Mouse (Mus musculus) frontal cortex, postnatal 25 days (tissue): ENCODE measurements around the gene Ppm1l.
"Not testable (repeated sequence)": the region's sequence is repeated elsewhere in the genome, so short reads cannot be mapped to it uniquely, and the experiment has no call there.

Source experiments
- DNase-seq, 2 experiments: peaks; one replicate each; pipeline ENCODE4 v3.0.0; 2022; ENCODE audit warnings: low spot score in 2 of 2

Ppm1l gene

DNA sequence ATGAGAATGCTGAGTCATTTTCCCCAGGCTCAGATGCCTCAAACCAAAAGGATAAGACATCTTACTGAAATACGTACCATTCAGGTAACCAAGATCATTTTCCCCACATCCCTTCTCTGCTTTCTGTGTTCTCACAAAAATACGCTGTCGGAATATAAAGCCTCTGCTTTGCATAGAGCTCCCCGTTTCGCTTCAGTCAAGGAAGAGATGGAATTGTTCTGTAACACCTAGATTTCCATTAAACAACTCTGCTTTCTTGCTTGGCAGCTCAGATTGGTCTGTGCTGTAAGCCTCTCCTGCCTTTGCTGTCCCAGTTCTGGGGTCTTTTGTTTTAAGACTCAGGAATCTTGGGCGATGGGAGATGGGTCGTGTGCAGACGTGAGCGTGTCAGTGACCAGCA is 51.3 kb downstream of the Ppm1l start:
- DNase-seq = no peak

DNA sequence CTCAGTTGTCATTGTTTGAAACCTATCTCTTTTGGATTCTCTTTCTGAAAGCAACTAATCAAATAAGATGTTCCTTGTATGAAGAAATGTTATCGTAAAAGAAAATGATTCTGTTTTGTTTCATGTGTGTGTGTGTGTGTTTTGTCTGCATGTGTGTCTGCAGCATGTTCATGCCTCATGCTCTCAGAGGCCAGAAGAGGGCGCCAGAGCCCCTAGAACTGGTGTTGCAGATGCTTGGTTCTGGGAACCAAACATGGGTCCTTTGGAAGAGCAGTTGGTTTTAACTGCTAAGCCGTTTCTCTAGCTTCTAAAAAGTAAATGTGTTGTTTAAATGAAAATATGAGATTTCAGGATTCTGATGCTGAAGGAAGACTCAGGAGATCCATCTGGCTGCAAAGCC is 56.1 kb downstream of the Ppm1l start:
- DNase-seq = no peak

DNA sequence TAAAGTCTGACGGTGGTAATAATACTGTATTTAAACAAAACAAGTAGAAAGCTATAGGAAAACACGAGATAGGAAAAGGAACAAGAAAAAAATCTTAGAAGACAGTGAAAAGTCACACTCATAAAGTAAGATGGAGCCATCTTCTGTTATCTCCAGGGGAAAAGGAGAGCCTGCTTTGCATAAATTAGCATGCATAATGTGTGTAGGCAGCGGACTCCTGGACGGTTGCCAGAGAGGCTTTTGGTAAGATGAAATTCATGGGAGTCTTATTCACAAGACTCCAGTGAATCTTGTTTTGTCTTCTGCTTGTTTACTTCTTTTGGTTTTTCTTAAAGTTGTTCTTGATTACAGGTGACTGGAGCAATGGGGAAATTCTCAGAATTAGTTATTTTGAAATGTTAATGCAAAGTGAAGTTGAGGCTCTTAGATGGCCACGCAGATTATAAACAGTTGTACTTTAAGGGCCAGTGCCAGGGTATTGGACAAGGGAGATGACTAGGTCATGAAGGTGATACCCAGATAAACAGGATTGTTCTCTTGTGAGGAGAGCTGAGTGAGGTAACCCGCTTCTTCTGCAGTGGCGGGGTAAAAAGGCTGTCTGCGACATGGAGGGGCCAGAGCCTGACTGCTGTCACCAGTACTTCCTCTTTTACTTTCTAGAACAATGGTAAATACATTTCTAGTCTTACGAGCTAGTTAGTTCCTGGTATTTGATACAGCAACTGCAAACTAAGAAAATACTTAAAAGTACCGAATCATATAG is 57.1 kb downstream of the Ppm1l start:
- peak; percentile 49 to 65 for DNase-seq

DNA sequence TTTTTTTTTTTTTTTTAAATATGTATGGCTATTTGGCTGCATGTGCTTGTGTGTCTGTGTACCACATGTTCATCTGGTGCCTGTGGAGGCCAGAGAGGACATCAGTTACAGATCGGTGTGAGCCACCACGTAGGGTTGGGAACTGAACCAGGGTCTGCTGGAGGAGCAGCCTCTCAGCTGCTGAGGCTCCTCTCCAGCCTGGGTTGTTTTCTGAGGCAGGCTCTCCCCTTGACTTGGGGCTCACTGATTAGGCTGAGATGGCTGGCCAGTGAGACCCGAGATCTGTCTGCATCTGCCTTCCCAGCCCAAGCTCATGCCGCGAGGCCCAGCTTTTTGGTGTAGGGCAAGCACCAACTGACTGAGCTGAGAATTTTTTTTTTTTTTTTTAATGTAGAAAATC is 57.9 kb downstream of the Ppm1l start:
- no peak for DNase-seq

DNA sequence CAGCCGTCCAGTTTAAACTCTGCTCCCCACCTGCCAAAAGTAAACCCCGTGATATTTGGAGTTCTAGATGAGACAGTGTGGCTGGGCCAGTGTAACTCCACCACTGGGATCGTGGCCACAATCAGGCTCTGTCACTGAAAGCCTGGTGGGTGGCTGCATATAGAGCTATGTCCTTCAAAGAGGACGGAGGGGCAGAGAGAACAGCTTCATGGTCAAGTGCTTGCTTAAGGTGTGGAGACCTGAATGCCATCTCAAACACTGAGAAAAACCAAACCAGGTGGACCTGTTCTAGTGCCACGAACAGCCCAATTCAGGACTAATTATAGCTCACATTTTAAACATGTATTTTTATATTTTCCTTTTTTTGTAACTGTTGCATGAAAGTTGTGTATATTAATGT is 58.3 kb downstream of the Ppm1l start:
- no peak for DNase-seq

DNA sequence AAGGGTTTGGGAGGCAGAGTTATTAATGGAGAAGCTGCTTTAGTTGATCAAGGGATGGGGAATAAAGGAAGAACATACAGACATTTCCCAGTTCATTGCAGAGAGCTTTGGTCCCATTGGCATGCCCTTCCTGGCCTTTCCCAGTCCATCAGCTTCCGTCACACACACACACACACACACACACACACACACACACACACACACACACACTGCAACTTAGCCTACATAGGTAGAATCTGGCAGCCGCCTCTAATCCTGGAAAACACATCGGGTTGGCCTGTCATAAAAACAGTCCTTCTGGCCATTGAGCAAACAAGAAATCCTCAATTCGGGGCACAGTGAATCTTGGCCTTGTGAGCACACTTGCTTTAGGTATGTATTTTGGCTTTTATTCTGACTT is 64.6 kb downstream of the Ppm1l start:
- no peak for DNase-seq

DNA sequence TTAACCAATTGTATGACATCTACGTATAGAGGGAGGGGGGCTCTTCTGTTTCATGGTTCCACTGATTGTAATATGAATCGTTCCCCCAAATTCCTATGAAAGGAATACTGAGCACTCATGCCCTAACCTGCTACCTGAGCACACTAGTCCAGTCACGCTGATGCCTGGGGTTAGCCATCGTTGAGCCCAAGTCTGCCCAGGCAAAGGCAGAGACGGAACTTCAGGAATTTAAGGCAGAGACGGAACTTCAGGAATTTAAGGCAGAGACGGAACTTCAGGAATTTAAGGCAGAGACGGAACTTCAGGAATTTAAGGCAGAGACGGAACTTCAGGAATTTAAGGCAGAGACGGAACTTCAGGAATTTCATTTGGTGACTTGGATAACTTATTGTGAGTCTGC is 75.2 kb downstream of the Ppm1l start:
- DNase-seq = not testable (repeated sequence)

DNA sequence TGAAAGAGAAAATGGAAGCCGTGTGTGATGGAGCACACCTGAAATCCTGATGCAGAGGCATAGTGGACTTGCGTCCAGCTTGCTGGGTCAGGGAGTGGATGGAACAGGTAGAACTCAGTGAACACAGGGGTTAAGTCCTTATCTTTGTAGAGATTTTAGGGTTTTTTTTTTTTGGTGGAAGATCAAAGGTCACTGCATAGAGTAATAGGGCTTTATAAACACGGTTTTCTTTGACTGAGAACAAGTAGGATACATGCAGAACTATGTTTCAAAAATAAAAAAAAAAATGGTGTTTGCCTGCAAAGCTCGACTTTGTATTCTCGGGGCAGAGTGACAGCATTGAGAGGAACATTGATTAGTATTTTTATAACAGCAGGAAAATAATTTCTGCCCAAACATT is 75.6 kb downstream of the Ppm1l start:
- DNase-seq = no peak

DNA sequence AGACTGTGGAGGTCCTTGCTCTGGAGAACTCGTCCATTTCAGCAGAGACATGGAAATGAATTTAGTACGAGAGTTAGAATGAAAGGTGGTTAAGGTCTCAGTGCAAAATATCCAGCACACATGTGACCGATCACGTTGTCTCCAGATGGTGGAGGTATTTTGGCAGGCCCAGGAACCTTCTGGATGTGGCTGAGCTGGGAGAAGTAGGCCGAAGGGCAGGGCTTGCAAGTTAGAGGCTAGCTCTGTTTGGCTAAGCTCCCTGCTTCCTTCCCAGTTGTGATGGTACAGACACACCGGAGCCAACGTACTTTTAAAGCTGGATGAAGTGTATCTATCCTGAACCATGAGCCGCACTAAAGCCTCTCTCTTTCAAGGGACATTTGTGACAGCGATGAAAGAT is 76.4 kb downstream of the Ppm1l start:
- DNase-seq = no peak

DNA sequence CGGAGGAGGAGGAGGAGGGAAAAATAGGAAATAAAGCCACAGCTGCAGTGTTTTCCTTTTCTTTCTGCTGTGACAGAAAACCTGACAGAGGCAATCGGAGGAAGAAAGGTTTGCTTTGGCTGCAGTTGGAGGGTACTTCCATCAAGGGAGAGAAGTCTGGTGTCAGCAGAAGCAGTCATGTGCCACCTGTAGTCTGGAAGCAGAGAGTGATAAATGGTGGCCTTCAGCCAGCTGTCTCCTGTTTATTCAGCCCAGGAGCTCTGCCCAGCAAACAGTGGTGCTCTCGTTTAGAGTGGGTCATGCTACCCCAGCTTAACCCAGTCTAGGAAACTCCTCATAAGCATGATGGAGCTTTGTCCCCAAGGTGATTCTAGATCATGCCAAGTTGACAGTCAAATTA is 77.3 kb downstream of the Ppm1l start:
- no peak for DNase-seq

DNA sequence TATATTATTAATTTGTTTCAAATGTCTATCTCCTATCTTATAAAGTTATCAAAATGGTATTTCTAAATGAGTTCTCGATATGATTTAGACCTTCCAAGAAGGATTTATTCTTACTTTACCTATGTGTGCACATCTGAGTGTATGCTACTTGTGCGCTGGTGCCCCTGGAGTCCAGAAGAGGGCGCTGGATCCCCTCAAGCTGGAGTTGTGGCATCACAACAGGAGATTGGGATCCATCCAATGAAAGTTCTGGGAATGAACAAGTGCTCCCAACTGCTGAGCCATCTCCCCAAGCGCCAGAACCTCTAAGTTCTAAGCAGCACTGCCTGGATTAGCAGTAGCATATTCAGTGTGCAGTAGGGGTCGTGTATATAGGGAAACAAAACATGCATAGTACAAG is 78.4 kb downstream of the Ppm1l start:
- no peak for DNase-seq

DNA sequence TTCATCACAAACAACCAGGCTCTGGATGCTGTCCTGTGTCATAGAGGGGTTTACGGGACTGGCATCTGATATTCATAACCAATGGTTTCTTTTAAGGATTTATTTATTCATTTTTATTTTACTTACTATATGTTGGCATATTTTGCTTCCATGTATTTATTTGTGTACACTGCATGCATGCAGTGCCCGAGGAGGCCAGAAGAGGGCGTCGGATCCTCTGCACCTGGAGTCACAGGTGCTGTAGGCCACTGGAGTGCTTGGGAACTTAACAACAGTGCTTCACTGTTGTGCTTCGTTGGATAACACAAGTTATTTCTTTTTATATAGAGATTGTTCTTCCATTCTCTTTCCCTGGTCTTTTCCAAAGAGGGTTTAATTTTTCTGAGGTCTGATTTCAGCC is 81.1 kb downstream of the Ppm1l start:
- no peak for DNase-seq

DNA sequence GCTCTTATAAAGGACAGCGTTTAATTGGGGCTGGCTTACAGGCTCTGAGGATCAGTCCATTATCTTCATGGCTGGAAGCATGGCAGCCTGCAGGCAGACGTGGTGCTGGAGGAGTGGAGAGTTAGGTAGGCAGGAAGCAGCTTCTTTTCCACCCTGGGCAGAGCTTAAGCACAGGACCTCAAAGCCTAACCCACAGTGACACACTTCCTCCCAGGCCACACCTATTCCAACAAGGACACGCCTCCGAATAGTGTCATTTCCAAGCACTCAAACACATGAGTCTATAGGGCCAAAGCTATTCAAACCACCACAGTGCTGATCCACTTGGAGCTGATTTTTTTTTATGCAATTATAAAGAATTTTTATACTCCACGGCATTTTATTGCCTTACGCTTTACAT is 82.7 kb downstream of the Ppm1l start:
- DNase-seq = no peak

DNA sequence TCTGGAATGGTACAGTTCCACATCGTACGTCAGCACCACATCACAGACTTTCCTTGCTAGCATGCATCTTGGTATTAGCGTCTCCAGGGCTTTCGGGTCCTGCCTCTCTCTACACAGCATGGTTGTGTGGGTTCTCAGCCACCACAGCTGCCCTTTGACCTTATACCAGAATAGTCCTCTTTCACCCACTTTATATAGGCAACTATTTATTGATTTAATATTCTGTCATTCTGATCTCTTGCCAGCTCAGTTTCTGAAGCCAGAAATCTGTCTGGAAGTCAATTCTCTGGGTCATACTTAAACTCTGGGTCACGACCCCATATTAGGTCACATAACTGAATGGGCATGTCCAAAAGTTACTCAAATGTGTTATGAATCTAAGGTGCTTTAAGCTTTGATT is 86.5 kb downstream of the Ppm1l start:
- no peak for DNase-seq

DNA sequence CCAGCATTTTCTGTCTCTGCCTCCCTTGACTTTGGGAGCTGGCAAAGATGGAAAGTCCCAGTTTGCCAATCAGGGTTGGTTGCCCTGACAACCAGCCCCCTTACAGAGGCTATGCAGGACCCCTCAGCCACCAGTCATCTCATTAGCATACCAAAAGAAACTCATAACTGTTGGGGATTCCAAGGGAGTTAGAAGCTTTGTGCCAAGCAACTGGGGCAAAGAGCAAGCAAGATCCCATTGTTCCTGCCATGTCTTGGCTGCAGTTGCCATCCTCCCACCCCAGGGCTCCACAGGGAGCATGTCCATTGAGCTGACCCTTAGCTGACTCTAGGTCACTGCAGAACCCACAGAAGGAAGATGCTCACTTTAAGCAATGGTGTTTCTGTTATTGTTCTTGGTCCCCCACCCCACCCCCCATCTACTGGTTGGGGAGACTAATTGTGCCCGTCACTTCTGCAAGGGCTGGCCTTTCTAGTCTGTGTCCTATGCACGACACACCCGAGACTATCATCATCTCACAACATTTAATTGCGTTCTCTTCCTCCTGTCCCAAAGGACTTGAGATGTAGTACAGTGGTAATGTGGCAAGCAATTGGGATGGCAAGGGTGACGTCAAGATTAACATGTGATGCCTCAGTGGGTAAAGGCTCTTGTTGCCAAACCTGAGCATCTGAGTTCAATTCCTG is 89.7 kb downstream of the Ppm1l start:
- DNase-seq = no peak

DNA sequence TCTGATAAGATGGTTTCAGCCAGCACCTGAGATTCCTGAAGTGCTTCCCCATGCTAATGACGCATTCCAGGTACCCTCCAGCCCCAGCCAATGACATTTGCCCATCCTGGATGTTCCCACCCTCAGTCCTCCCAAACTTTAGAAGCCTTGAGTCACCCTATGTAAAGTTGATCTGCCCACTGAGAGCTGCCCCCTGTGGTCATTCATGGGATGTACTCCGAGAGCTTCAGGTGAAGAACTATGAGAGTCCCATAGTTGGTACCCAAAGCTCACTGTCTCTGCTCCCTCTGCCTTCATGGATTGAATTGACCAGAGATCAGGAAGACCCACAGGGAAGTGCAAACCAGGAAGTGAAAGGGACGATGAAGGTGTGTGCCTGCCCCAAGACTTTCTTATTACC is 91.4 kb downstream of the Ppm1l start:
- no peak for DNase-seq

DNA sequence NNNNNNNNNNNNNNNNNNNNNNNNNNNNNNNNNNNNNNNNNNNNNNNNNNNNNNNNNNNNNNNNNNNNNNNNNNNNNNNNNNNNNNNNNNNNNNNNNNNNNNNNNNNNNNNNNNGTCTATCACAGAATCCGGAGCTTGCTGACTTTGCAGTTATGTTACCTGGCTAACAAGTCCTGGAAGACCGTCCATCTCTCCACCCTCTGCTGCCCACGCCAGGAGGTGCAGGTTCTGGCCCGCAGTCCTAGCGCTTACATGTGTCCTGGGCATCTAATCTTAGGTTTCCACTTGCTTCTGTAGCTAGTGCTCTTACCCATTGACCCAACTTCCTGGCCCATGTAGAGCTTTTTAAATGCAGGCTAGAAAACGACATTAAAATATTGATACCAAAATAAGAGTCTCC is 99.5 kb downstream of the Ppm1l start:
- DNase-seq = no peak

DNA sequence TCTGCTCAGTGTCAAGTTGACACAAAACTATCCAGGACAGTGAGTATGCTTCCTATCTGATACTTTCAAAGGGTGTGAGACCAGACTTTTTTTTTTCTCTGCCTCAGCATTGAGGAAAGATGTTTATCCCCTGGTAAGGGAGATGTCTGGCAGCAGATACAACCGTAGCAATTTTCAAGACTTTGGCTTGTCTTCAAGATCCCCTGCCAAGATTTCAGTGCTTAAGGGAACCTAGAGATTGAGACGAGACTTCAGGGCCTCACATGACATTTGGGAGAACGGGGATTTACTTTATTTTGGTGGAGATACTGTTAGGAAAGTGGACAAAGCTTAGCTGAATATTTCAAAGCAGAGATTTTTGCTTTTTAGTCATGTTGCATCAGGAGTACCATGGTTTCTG is 106.1 kb downstream of the Ppm1l start:
- DNase-seq = no peak

DNA sequence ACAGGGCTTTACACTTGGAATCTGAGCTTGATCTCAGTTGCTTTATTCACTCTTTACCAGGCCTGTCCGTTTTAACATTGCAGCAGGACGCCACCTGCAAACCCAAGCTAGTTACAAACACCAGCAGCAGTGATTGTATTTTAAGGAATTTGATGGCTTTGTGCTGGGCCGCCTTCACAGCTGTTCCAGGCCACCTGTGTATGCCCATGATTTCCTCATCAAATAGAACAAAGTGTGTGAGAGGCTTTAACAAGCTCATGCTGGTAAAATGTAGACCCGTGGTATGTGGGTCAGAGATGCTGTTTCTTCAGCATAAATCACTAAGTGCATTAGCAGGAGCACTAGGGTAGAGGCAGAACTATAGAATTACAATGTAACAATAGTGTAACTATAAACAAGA is 106.7 kb downstream of the Ppm1l start:
- no peak for DNase-seq

DNA sequence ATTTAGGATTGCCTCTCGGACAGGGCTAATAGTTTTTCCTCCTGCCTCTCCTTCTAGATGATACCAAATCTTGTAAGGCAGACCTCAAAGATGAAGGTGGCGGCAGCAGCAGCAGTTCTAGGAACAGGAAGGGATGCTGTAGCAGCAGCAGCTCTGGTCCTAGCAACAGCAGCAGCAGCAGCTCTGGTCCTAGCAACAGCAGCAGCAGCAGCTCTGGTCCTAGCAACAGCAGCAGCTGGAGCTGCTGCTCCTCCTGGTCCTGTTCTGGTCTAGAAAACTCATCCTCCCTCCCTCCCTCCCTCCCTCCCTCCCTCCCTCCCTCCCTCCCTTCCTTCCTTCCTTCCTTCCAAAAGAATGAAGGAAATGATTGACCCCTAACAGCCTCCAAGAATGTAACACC is 108.1 kb downstream of the Ppm1l start:
- not testable (repeated sequence) for DNase-seq

DNA sequence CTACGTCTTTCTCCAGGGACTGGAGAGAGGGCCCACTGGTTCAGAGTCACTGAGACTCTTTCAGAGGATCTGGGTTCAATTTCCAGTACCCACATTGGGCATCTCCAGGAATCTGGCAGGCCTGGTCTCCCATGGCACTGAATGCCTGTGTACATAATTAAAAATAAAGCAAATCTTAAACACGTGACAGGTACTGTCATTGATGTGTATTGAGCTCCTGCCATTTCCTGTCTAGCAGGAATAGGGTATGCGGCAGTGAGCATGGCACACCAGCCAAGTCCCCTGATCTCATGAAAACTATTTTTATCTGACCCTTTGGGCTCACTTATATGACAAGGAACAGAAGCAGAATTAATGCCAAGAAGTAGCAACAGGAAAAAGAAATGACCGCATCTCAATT is 110.6 kb downstream of the Ppm1l start:
- DNase-seq = no peak

DNA sequence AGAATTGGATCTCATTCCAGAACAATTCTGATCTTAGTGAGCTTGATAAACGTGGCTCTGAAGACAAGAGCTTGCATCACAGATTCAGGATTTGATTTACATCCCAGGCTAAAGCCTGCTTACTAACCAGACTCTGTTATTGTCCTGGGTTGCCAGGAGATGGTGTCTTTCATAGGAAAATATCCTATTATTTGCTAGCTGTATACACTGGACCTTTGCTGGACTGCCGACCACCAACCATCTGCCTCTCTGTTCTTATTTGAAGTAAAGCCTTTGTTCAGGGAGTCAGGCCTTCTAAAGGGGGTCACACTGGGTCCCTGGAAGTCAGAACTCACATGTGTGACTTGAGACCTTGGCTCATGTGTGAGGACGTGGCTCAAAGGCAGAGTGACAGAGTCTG is 111.6 kb downstream of the Ppm1l start:
- no peak for DNase-seq

DNA sequence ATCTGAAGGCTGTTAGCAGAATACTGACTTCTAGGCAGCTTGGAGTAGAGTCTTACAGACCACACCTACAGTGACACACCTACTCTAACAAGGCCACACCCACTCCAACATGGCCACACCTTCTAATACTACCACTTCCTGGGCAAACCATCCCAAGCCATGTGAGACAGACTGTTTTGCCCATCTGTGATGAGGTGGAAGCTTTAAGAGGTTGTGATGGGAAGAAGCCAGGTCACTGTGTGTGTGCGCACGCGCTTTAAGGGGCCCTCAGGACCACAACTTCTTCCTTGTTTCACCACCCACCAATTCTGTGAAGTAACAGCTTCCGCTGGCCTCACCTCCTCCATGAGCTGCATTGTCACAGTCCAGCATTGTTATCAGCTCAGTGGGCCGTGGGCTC is 112.7 kb downstream of the Ppm1l start:
- DNase-seq = no peak

DNA sequence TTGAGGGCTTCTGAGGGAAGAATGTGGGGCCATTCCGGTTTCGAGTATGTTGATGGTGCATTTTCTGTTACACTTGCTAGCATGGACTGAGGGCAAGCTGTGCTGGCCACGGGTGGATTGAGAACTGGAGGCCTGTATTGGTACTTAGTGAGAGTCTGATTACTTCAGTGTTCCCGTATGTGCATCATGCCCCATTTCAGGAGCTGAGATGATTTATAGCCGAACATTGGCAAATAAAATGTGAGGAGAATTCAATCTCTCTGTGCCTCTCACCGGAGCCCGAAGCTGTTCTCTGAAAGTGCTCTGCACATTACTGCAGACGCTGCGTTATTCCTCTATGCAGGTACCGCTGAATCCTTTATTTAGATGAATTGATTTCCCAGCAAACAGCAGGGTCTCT is 116.9 kb downstream of the Ppm1l start:
- DNase-seq = no peak
